Mouse (Mus musculus): ENCODE results near the gene 5031439G07Rik. TPM values are rescaled to one million over a fixed set of nuclear protein-coding genes. Genes with fewer than 3 reads are reported as not detected.

Gene 5031439G07Rik
- 22.8 TPM for polyA plus RNA-seq (2017; shearing (Covaris generic))

GRCm38 (mm10) chr15:84987874-84988825 is at the start of gene 5031439G07Rik:
TSS of gene 5031439G07Rik (minus strand) at chr15:84988551.

GRCm38 (mm10) chr15:85028648-85029047 is 40.3 kb upstream of the 5031439G07Rik start, which contains the start of gene Fam118a:
TSS of gene Fam118a (plus strand) at chr15:85028948.

GRCm38 (mm10) chr15:85016951-85017664 is 28.8 kb upstream of the 5031439G07Rik start, which contains the start of gene Upk3a:
TSS of gene Upk3a (plus strand) at chr15:85017141.

GRCm38 (mm10) chr15:84922884-84923507 is 65.4 kb downstream of the 5031439G07Rik start, which contains the start of gene Nup50:
TSS of gene Nup50 (plus strand) at chr15:84923411.

GRCm38 (mm10) chr15:84919938-84920337 is 68.4 kb downstream of the 5031439G07Rik start, which contains the start of gene Gm29666:
TSS of gene Gm29666 (minus strand) at chr15:84920038.

Other genes with a start within 250 kb of the 5031439G07Rik start
- gene Phf21b, start 132.5 kb downstream of the 5031439G07Rik start, polyA plus RNA-seq (2017; shearing (Covaris generic)), result 1.9 TPM
- 0.44 TPM for gene Gm29666, start 68.5 kb downstream of the 5031439G07Rik start, polyA plus RNA-seq (2017; shearing (Covaris generic))
- gene Nup50, start 65.1 kb downstream of the 5031439G07Rik start, polyA plus RNA-seq (2017; shearing (Covaris generic)), result 92.3 TPM
- not detected for gene Upk3a, start 28.6 kb upstream of the 5031439G07Rik start, polyA plus RNA-seq (2017; shearing (Covaris generic))
- gene Fam118a, start 40.4 kb upstream of the 5031439G07Rik start, polyA plus RNA-seq (2017; shearing (Covaris generic)), result 39.1 TPM
- 0.10 TPM for gene Smc1b, start 143.4 kb upstream of the 5031439G07Rik start, polyA plus RNA-seq (2017; shearing (Covaris generic))
- not detected for gene Ribc2, start 143.5 kb upstream of the 5031439G07Rik start, polyA plus RNA-seq (2017; shearing (Covaris generic))
- gene Fbln1, start 217.4 kb upstream of the 5031439G07Rik start, polyA plus RNA-seq (2017; shearing (Covaris generic)), result not detected